Mouse (Mus musculus) C3H10T1/2 (cell line): ENCODE results near the gene Naa20. TPM values are rescaled to one million over a fixed set of nuclear protein-coding genes. Genes with fewer than 3 reads are reported as not detected.

Experiments
- polyA plus RNA-seq, 2 experiments: library from polyadenylated mRNA; unstranded; fragments of >200 nt; fragmentation: generic; extraction: Trizol; gene quantifications; one replicate each; pipeline ENCODE4 v1.2.1; 2012; ENCODE audit warnings: missing spikeins in 2 of 2

Gene Naa20
- 10 to 100 TPM in 1 of 2 experiments, 1 to 10 TPM in 1; 4.4 to 29.2 TPM for polyA plus RNA-seq

GRCm38 (mm10) chr2:145901861-145902260 lies at the start of gene Naa20:
Gene Naa20 (plus strand): TSS chr2:145902099.

GRCm38 (mm10) chr2:145934339-145935231 lies 32.7 kb downstream of the Naa20 start, which contains the start of the genes Cfap61 and Crnkl1:
Gene Cfap61 (plus strand): TSS chr2:145934784.
Gene Crnkl1 (minus strand): TSS chr2:145935014.

Other genes starting within 250 kb of the Naa20 start
- 10 to 100 TPM in 1 of 2 experiments, under 1 TPM in 1; 0.87 to 26.2 TPM for gene Rin2, start 226.9 kb upstream of the Naa20 start, polyA plus RNA-seq
- gene Cfap61, start 32.7 kb downstream of the Naa20 start, polyA plus RNA-seq: under 1 TPM in 1 of 2 experiments, not detected in 1; 0.08 TPM
- gene Crnkl1, start 32.9 kb downstream of the Naa20 start, polyA plus RNA-seq: 1 to 10 TPM in 1 of 2 experiments, under 1 TPM in 1; 0.81 to 6.6 TPM